Mouse (Mus musculus) G1E (cell line): ENCODE data around the gene Gzf1.

Experiments
- CTCF ChIP-seq: IDR thresholded peaks from 2 replicates; pipeline ENCODE4 v1.5.1; 2012; ENCODE audit warnings: low read depth, low read length, inconsistent platforms, mixed read lengths
- GATA1 ChIP-seq: IDR thresholded peaks from 2 replicates; pipeline ENCODE4 v1.6.1; 2012; ENCODE audit warnings: borderline replicate concordance, low read length, inconsistent platforms, mixed read lengths
- GATA2 ChIP-seq: IDR thresholded peaks from 2 replicates; pipeline ENCODE4 v1.6.1; 2012; ENCODE audit warnings: low read depth, low read length, inconsistent platforms, borderline replicate concordance
- POLR2AphosphoS5 ChIP-seq: IDR thresholded peaks from 2 replicates; pipeline ENCODE4 v1.6.1; 2012; ENCODE audit warnings: low read depth, low read length, inconsistent platforms; ENCODE audit not compliant: insufficient replicate concordance
- TAL1 ChIP-seq: conservative IDR thresholded peaks from 2 replicates; pipeline ENCODE4 v1.6.1; 2012; ENCODE audit warnings: low read depth, low read length, inconsistent platforms, mixed read lengths

- TF ChIP-seq CTCF: no peak
- no peak for TF ChIP-seq POLR2AphosphoS5
- TF ChIP-seq TAL1: no peak
- TF ChIP-seq GATA1: no peak
- no peak for TF ChIP-seq GATA2
These were observed 9.5 kb downstream of the Gzf1 start for GRCm38 (mm10) chr2:148690291-148690690.
